Mouse (Mus musculus): ENCODE measurements around the gene Vmn2r57. TPM values are rescaled to one million over a fixed set of nuclear protein-coding genes. Genes with fewer than 3 reads are reported as not detected.
"Not testable (repeated sequence)": the region's sequence is repeated elsewhere in the genome, so short reads cannot be mapped to it uniquely, and the experiment has no call there.

Vmn2r57 gene
- total RNA-seq (2012; rRNA removed): not detected in 2 replicates

DNA sequence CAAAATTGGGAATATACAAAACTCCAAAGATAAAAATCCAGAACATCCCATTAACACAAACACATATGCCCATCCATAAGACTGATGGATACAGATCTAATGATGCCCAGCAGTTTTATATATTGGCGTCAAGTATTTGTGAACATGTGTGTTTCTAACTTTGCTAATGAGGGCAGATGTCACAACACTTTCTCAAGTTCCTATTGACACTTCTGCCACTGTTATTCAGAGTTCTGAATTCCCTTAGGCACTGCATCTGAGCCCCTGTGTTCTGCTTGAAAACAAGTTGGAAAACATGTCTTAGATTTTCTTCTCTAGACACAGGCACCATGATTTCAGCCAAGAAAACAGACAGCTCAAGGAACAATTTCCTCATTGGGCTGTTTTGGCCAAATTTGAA lies at the start of gene Vmn2r57:
Vmn2r57 (minus strand) TSS at position 101 of the 400 bp plus-strand sequence.
- DNase-seq (ENCODE audit: low read depth, low spot score); H3K9me3 ChIP-seq (ENCODE audit: control insufficient read depth, insufficient read depth, low read depth, low read length); H3K9ac ChIP-seq (ENCODE audit: insufficient read depth, low read depth, low read length, poor library complexity, severe bottlenecking); H3K36me3 ChIP-seq (ENCODE audit: control insufficient read depth, insufficient read depth, low read length, poor library complexity, severe bottlenecking); in situ Hi-C loops (cut with MboI; ENCODE audit: low sequenced_read_pairs in 2 of 2, unreplicated experiment in 2 of 2); H3K4me1 ChIP-seq (ENCODE audit: control insufficient read depth in 2 of 2, insufficient read depth in 2 of 2, low read length in 2 of 2, poor library complexity in 1 of 2); H3K27ac ChIP-seq (ENCODE audit: insufficient read depth, low read depth, low read length, poor library complexity, severe bottlenecking); H3K4me3 ChIP-seq (ENCODE audit: insufficient read depth in 1 of 2, low read depth in 1 of 2, low read length in 2 of 2, poor library complexity in 1 of 2, severe bottlenecking in 1 of 2): not testable (repeated sequence)

DNA sequence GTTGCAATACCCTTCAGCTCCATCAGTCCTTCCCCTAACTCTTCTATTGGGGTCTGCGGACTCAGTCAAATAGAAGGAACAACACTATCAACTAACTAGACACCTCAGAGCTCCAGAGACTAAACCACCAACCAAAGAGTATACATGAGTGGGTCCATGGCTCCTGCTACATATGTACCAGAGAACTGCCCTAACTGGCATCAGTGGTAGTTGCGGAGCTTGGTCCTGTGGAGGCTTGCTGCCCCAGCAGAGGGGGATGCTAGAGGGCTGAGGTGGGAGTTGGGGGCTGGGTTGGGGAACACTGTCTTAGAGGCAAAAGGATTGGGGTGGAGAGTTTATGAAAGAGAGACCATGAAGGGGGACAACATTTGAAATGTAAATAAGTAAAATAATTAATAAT lies 49.4 kb upstream of the Vmn2r57 start:
- in situ Hi-C loops (cut with MboI; ENCODE audit: low sequenced_read_pairs in 2 of 2, unreplicated experiment in 2 of 2): no loop called here
- Histone ChIP-seq H3K4me1 (ENCODE audit: control insufficient read depth in 2 of 2, insufficient read depth in 2 of 2, low read length in 2 of 2, poor library complexity in 1 of 2) (peaks cover 0 to 3% of the 10 kb centered on the region in 2 experiments; a peak in 1 of 4 replicates), H3K27ac (ENCODE audit: insufficient read depth, low read depth, low read length, poor library complexity, severe bottlenecking) (no peak overlapping the region), H3K36me3 (ENCODE audit: control insufficient read depth, insufficient read depth, low read length, poor library complexity, severe bottlenecking) (no peaks in the 10 kb centered on the region), H3K4me3 (ENCODE audit: insufficient read depth in 1 of 2, low read depth in 1 of 2, low read length in 2 of 2, poor library complexity in 1 of 2, severe bottlenecking in 1 of 2) (no peak overlapping the region), H3K9me3 (ENCODE audit: control insufficient read depth, insufficient read depth, low read depth, low read length) (no peaks in the 10 kb centered on the region), H3K9ac (ENCODE audit: insufficient read depth, low read depth, low read length, poor library complexity, severe bottlenecking) (no peak overlapping the region)
- no peak for DNase-seq (ENCODE audit: low read depth, low spot score)
- TF ChIP-seq CHD2 (IDR thresholded peaks at IDR 0.05; ENCODE audit: low read depth, low read length) (no peak), MAFK (IDR thresholded peaks at IDR 0.05; ENCODE audit: insufficient read depth, low read depth, low read length) (no peak), HCFC1 (IDR thresholded peaks at IDR 0.05; ENCODE audit: borderline replicate concordance, insufficient read depth, low read length) (no peak), ZC3H11A (IDR thresholded peaks at IDR 0.05; ENCODE audit: borderline replicate concordance, low read depth, low read length) (no peak), ZNF384 (IDR thresholded peaks at IDR 0.05; ENCODE audit: low read depth, low read length) (no peak)

DNA sequence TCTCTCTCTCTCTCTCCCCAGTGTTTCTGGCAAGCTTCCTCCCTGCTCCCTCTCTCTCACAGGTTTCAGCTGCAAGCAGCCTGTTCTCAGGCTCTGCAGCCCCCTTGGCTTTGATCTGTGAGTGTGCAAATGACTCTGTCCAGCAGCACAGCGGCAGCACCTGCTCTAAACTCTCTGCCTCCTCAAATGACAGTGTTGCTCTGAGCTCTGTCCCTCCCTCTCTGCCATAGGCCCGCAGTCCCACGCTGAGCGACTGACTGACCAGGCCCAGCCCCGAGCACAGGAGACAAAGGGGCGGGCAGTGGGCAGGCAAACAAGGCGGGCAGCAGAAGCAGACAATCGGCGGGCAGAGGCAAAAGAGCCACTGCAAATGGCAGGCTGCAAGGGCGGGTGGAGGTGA lies 3.4 kb upstream of the Vmn2r57 start:
- no peak for TF ChIP-seq HCFC1 (IDR thresholded peaks at IDR 0.05; ENCODE audit: borderline replicate concordance, insufficient read depth, low read length)
- no peak for TF ChIP-seq ZNF384 (IDR thresholded peaks at IDR 0.05; ENCODE audit: low read depth, low read length)
- TF ChIP-seq CHD2 (IDR thresholded peaks at IDR 0.05; ENCODE audit: low read depth, low read length): no peak
- TF ChIP-seq ZC3H11A (IDR thresholded peaks at IDR 0.05; ENCODE audit: borderline replicate concordance, low read depth, low read length): no peak
- no peak for TF ChIP-seq MAFK (IDR thresholded peaks at IDR 0.05; ENCODE audit: insufficient read depth, low read depth, low read length)
- Histone ChIP-seq H3K4me3 (ENCODE audit: insufficient read depth in 1 of 2, low read depth in 1 of 2, low read length in 2 of 2, poor library complexity in 1 of 2, severe bottlenecking in 1 of 2) (peak overlapping the region; percentile 53 to 62; a peak in 3 of 4 replicates), H3K9me3 (ENCODE audit: control insufficient read depth, insufficient read depth, low read depth, low read length) (no peaks in the 10 kb centered on the region), H3K27ac (ENCODE audit: insufficient read depth, low read depth, low read length, poor library complexity, severe bottlenecking) (no peak overlapping the region), H3K4me1 (ENCODE audit: control insufficient read depth in 2 of 2, insufficient read depth in 2 of 2, low read length in 2 of 2, poor library complexity in 1 of 2) (no peaks in the 10 kb centered on the region), H3K36me3 (ENCODE audit: control insufficient read depth, insufficient read depth, low read length, poor library complexity, severe bottlenecking) (no peaks in the 10 kb centered on the region), H3K9ac (ENCODE audit: insufficient read depth, low read depth, low read length, poor library complexity, severe bottlenecking) (no peak overlapping the region)
- peak; percentile 15 for DNase-seq (ENCODE audit: low read depth, low spot score)
- in situ Hi-C loops (cut with MboI; ENCODE audit: low sequenced_read_pairs in 2 of 2, unreplicated experiment in 2 of 2): no loop called here

DNA sequence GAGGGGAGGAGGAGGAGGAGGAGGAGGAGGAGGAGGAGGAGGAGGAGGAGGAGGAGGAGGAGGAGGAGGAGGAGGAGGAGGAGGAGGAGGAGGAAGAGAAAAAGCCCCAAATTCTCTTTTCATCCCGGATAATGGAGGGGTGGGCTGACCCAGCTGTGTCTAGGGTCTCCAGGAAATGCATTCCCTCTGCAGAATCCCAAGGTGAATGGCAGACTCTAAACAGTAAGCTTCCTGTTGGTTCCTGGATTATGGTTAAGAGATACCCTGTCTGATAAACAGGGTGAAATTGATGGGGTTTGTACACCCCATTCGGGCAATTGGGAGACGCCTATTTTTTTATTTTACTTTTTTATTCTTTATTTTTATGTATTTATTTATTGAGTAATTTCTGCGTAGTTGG lies 54.4 kb downstream of the Vmn2r57 start:
- Histone ChIP-seq H3K9ac (ENCODE audit: insufficient read depth, low read depth, low read length, poor library complexity, severe bottlenecking) (no peak overlapping the region), H3K4me3 (ENCODE audit: insufficient read depth in 1 of 2, low read depth in 1 of 2, low read length in 2 of 2, poor library complexity in 1 of 2, severe bottlenecking in 1 of 2) (peak overlapping the region in 1 of 2 experiments; percentile 16; a peak in 1 of 4 replicates), H3K9me3 (ENCODE audit: control insufficient read depth, insufficient read depth, low read depth, low read length) (no peaks in the 10 kb centered on the region), H3K36me3 (ENCODE audit: control insufficient read depth, insufficient read depth, low read length, poor library complexity, severe bottlenecking) (no peaks in the 10 kb centered on the region), H3K4me1 (ENCODE audit: control insufficient read depth in 2 of 2, insufficient read depth in 2 of 2, low read length in 2 of 2, poor library complexity in 1 of 2) (no peaks in the 10 kb centered on the region), H3K27ac (ENCODE audit: insufficient read depth, low read depth, low read length, poor library complexity, severe bottlenecking) (no peak overlapping the region)
- no peak for DNase-seq (ENCODE audit: low read depth, low spot score)
- TF ChIP-seq HCFC1 (IDR thresholded peaks at IDR 0.05; ENCODE audit: borderline replicate concordance, insufficient read depth, low read length) (no peak), MAFK (IDR thresholded peaks at IDR 0.05; ENCODE audit: insufficient read depth, low read depth, low read length) (no peak), ZC3H11A (IDR thresholded peaks at IDR 0.05; ENCODE audit: borderline replicate concordance, low read depth, low read length) (no peak), CHD2 (IDR thresholded peaks at IDR 0.05; ENCODE audit: low read depth, low read length) (no peak), ZNF384 (IDR thresholded peaks at IDR 0.05; ENCODE audit: low read depth, low read length) (no peak)
- in situ Hi-C loops (cut with MboI; ENCODE audit: low sequenced_read_pairs in 2 of 2, unreplicated experiment in 2 of 2): no loop called here
